ENCODE assay signal across 16 mouse cellular contexts in genomic region chr10:61550106-61550505, GRCm38 (mm10). TPM values are rescaled to one million over a fixed set of nuclear protein-coding genes. Genes with fewer than 3 reads are reported as not detected.
A peak's percentile ranks its signal among the peaks of the same experiment; 100 is the strongest.
DNase-seq lines count a peak whose midpoint lies in the region; ATAC-seq lines count a peak whose summit lies in the region.
"Had no signal": no experiment of that assay in that cellular context is flagged by ENCODE, and none has a peak within 500 bp of the region (broad histone marks: within the 10 kb centered on the region; RNA-seq: fewer than 3 reads in every experiment).

No protein-coding gene starts in this region.

- 0 out of 2 replicates have a peak, but pooled peaks have one; percentile 37 for ATAC-seq in neural tube, embryonic 12.5 days (ENCODE audit: low FRiP score, low read depth)
- ATAC-seq in hindbrain, embryonic 15.5 days (ENCODE audit: low FRiP score, low read depth), result peak; percentile 72

- H3K36me3 ChIP-seq in neural tube, embryonic 12.5 days, result no peaks in the 10 kb centered on the region
- no peaks in the 10 kb centered on the region for H3K36me3 ChIP-seq in hindbrain, embryonic 15.5 days
- H3K36me3 ChIP-seq: embryonic facial prominence, embryonic 13.5 days had no signal

- H3K9me3 ChIP-seq in neural tube, embryonic 12.5 days, result no peaks in the 10 kb centered on the region
- H3K9me3 ChIP-seq in hindbrain, embryonic 15.5 days, result no peaks in the 10 kb centered on the region
- H3K9me3 ChIP-seq: embryonic facial prominence, embryonic 13.5 days; limb, embryonic 13.5 days had no signal

- no peak overlapping the region for H3K9ac ChIP-seq in neural tube, embryonic 12.5 days
- no peak overlapping the region for H3K9ac ChIP-seq in hindbrain, embryonic 15.5 days
- H3K9ac ChIP-seq: embryonic facial prominence, embryonic 13.5 days; limb, embryonic 13.5 days had no signal

- no peaks in the 10 kb centered on the region for H3K27me3 ChIP-seq in neural tube, embryonic 12.5 days (replicated peaks)
- no peaks in the 10 kb centered on the region for H3K27me3 ChIP-seq in hindbrain, embryonic 15.5 days
- H3K27me3 ChIP-seq: CH12.LX; embryonic facial prominence, embryonic 13.5 days; limb, embryonic 13.5 days had no signal

- 77% methylated on average over 8 of the region's 8 CpGs for WGBS in neural tube, embryonic 12.5 days
- WGBS in hindbrain, embryonic 15.5 days, result 57% methylated on average over 8 of the region's 8 CpGs

- no peak overlapping the region; the same call in 1 of the 2 replicates for H3K27ac ChIP-seq in neural tube, embryonic 12.5 days
- no peak overlapping the region; the same call in 1 of the 2 replicates for H3K27ac ChIP-seq in hindbrain, embryonic 15.5 days (replicated peaks)
- H3K27ac ChIP-seq: embryonic facial prominence, embryonic 13.5 days; gastrocnemius, adult 2 months; limb, embryonic 13.5 days had no signal

- no peak for DNase-seq in neural tube, embryonic 10.5 days (ENCODE audit: extremely low spot score, low spot score)
- DNase-seq in cerebellum, adult 9-11 months, result peak; percentile 50
- DNase-seq in heart, adult 8-10 months (ENCODE audit: low spot score), result no peak
- DNase-seq in layer of hippocampus, postnatal 25 days (ENCODE audit: extremely low spot score in 1 of 2, low spot score in 1 of 2), result no peak
- DNase-seq in thymus, postnatal 4 days, result no peak
- DNase-seq: gastrocnemius, adult 2 months; heart, postnatal 4 days; kidney, adult 8-10 months; lung, adult 18-20 months; right cerebral cortex, adult 18-20 months had no signal

- no peak overlapping the region for H3K4me3 ChIP-seq in neural tube, embryonic 12.5 days
- H3K4me3 ChIP-seq in hindbrain, embryonic 15.5 days, result no peak overlapping the region
- H3K4me3 ChIP-seq: embryonic facial prominence, embryonic 13.5 days; gastrocnemius, adult 2 months; limb, embryonic 13.5 days had no signal

- H3K4me1 ChIP-seq in neural tube, embryonic 12.5 days, result 0 out of 2 replicates have a peak, but pooled peaks cover 3% of the 10 kb centered on the region
- H3K4me1 ChIP-seq in hindbrain, embryonic 15.5 days (replicated peaks), result 0 out of 2 replicates have a peak, but pooled peaks cover 9% of the 10 kb centered on the region
- H3K4me1 ChIP-seq: embryonic facial prominence, embryonic 13.5 days had no signal

- H3K4me2 ChIP-seq in neural tube, embryonic 12.5 days (replicated peaks), result no peak overlapping the region
- no peak overlapping the region for H3K4me2 ChIP-seq in hindbrain, embryonic 15.5 days
- H3K4me2 ChIP-seq: embryonic facial prominence, embryonic 13.5 days; heart, embryonic 11.5 days; limb, embryonic 13.5 days had no signal

RNA-seq across cellular contexts. Expression of gene Npffr1, which starts 45.2 kb away (rescaled TPM):
- 0.22 and 0.25 TPM in 2 replicates for polyA plus RNA-seq in neural tube, embryonic 12.5 days (2016; fragmentation: Nextera tagmentation; extraction: Ambion mirVana)
- polyA plus RNA-seq in hindbrain, embryonic 15.5 days (2015; fragmentation: Nextera tagmentation; extraction: Ambion mirVana), result 1.1 and 1.4 TPM in 2 replicates
- under 1 TPM in 2 of 4 experiments, not detected in 2; 0.08 to 0.13 TPM for total RNA-seq in heart, adult 8-10 months (2022)
- total RNA-seq in layer of hippocampus, postnatal 25 days (2021), result 1 to 10 TPM; 4.0 to 4.8 TPM
- total RNA-seq: CH12.LX had no signal
- polyA plus RNA-seq: embryonic facial prominence, embryonic 13.5 days had no signal

Comparison
In these comparisons a context has a peak if more than half of its experiments do, and no peak if none do; other contexts are left out.
1. RNA of gene Npffr1, which starts 45.2 kb away (total RNA-seq): 4.0 to 4.8 TPM in layer of hippocampus, postnatal 25 days; 0.08 to 0.13 TPM in heart, adult 8-10 months; every median in the first group is over 4 times any median in the second.